Mouse (Mus musculus) CH12.LX (cell line): ENCODE measurements around the gene Tgm2. TPM values are rescaled to one million over a fixed set of nuclear protein-coding genes. Genes with fewer than 3 reads are reported as not detected.

Source experiments
- DNase-seq: peaks from one replicate; pipeline ENCODE4 v3.0.0-alpha.2; 2013; ENCODE audit errors: extremely low read depth
- H3K27ac ChIP-seq: 2 replicates; pipeline ENCODE4 v1.5.1; 2012; ENCODE audit warnings: low read depth, mild to moderate bottlenecking, control low read depth, moderate library complexity; ENCODE audit not compliant: insufficient read depth
- H3K27me3 ChIP-seq: replicated peaks from 2 replicates; pipeline ENCODE3; 2012; ENCODE audit warnings: inconsistent platforms
- H3K36me3 ChIP-seq, 2 experiments: replicated peaks in 1 of 2; 2 replicates each; pipeline versions ENCODE3 to v1.6.1; 2012; ENCODE audit warnings: inconsistent platforms in 1 of 2, low read length in 1 of 2, mild to moderate bottlenecking in 1 of 2, mixed read lengths in 1 of 2, moderate library complexity in 1 of 2; ENCODE audit not compliant: control insufficient read depth in 1 of 2, insufficient read depth in 1 of 2
- H3K4me1 ChIP-seq, 2 experiments: 2 replicates each; pipeline ENCODE4 v1.6.1; 2012; ENCODE audit warnings: inconsistent platforms in 1 of 2, moderate library complexity in 1 of 2; ENCODE audit not compliant: insufficient read depth in 2 of 2, control insufficient read depth in 1 of 2
- H3K4me2 ChIP-seq: 2 replicates; pipeline ENCODE4 v1.6.1; 2012; ENCODE audit warnings: low read depth, mild to moderate bottlenecking, control low read depth; ENCODE audit not compliant: poor library complexity, insufficient read depth, severe bottlenecking
- H3K4me3 ChIP-seq, 3 experiments: fragments of 150-350 bp in 1 of 3; sonication (generic) in 1 of 3; replicated peaks in 1 of 3; 2 replicates each; pipeline versions ENCODE3 to v1.5.1; 2011 to 2012; ENCODE audit warnings: low read depth in 2 of 3, low read length in 2 of 3, mild to moderate bottlenecking in 2 of 3, moderate library complexity in 2 of 3, control low read depth in 1 of 3, improper control_type of control experiment in 1 of 3, inconsistent platforms in 1 of 3, mixed read lengths in 1 of 3; ENCODE audit not compliant: poor library complexity in 1 of 3
- H3K79me2 ChIP-seq: replicated peaks from 2 replicates; pipeline ENCODE4 v1.6.1; 2012; ENCODE audit warnings: mild to moderate bottlenecking, moderate library complexity; ENCODE audit not compliant: control insufficient read depth, poor library complexity, insufficient read depth, severe bottlenecking; ENCODE audit errors: extremely low read depth
- H3K9ac ChIP-seq: 2 replicates; pipeline ENCODE4 v1.6.1; 2012; ENCODE audit warnings: low read depth, mild to moderate bottlenecking, control low read depth, moderate library complexity; ENCODE audit not compliant: insufficient read depth
- H3K9me3 ChIP-seq: replicated peaks from 2 replicates; pipeline ENCODE3; 2012; ENCODE audit warnings: low read length, inconsistent platforms, mixed read lengths
- BHLHE40 ChIP-seq: IDR thresholded peaks from 2 replicates; pipeline ENCODE4 v1.6.1; 2011; ENCODE audit warnings: mild to moderate bottlenecking, low read depth, low read length, improper control_type of control experiment
- CTCF ChIP-seq, 2 experiments: IDR thresholded peaks in 1 of 2; conservative IDR thresholded peaks in 1 of 2; 2 replicates each; pipeline ENCODE4 v1.5.1; 2011 to 2012; ENCODE audit warnings: low read depth in 2 of 2, low read length in 2 of 2, improper control_type of control experiment in 1 of 2, inconsistent platforms in 1 of 2, mild to moderate bottlenecking in 1 of 2, moderate library complexity in 1 of 2
- ELF1 ChIP-seq: IDR thresholded peaks from 2 replicates; pipeline ENCODE4 v1.6.1; 2014; ENCODE audit warnings: low read depth, mild to moderate bottlenecking, inconsistent platforms, low read length, improper control_type of control experiment
- HCFC1 ChIP-seq: IDR thresholded peaks from 2 replicates; pipeline ENCODE4 v1.6.1; 2012; ENCODE audit warnings: low read depth, mild to moderate bottlenecking, inconsistent platforms, low read length, improper control_type of control experiment
- MAFK ChIP-seq: IDR thresholded peaks from 2 replicates; pipeline ENCODE4 v1.6.1; 2011; ENCODE audit warnings: low read length, improper control_type of control experiment; ENCODE audit not compliant: insufficient replicate concordance
- MAX ChIP-seq: IDR thresholded peaks from 2 replicates; pipeline ENCODE4 v1.6.1; 2011; ENCODE audit warnings: low read length, improper control_type of control experiment
- MAZ ChIP-seq: IDR thresholded peaks from 2 replicates; pipeline ENCODE4 v1.6.1; 2012; ENCODE audit warnings: low read depth, mild to moderate bottlenecking, inconsistent platforms, low read length, improper control_type of control experiment, moderate library complexity
- MEF2A ChIP-seq: IDR thresholded peaks from 2 replicates; pipeline ENCODE4 v1.6.1; 2014; ENCODE audit warnings: low read depth, mild to moderate bottlenecking, inconsistent platforms, low read length, improper control_type of control experiment, borderline replicate concordance
- MYC ChIP-seq: IDR thresholded peaks from 2 replicates; pipeline ENCODE4 v1.6.1; 2011; ENCODE audit warnings: low read depth, mild to moderate bottlenecking, improper control_type of control experiment, low read length
- NRF1 ChIP-seq: IDR thresholded peaks from 2 replicates; pipeline ENCODE4 v1.6.1; 2014; ENCODE audit warnings: low read depth, mild to moderate bottlenecking, inconsistent platforms, low read length, improper control_type of control experiment, moderate library complexity
- POLR2A ChIP-seq: IDR thresholded peaks from 2 replicates; pipeline ENCODE4 v1.6.1; 2011; ENCODE audit warnings: low read depth, mild to moderate bottlenecking, improper control_type of control experiment, low read length
- POLR2AphosphoS2 ChIP-seq: IDR thresholded peaks from 2 replicates; pipeline ENCODE4 v1.6.1; 2011; ENCODE audit warnings: low read depth, low read length, improper control_type of control experiment
- RAD21 ChIP-seq: IDR thresholded peaks from 2 replicates; pipeline ENCODE4 v1.6.1; 2011; ENCODE audit warnings: low read depth, mild to moderate bottlenecking, low read length, improper control_type of control experiment, moderate library complexity
- SIN3A ChIP-seq: IDR thresholded peaks from 2 replicates; pipeline ENCODE4 v1.6.1; 2012; ENCODE audit warnings: low read length, improper control_type of control experiment, inconsistent platforms
- SMC3 ChIP-seq: IDR thresholded peaks from 2 replicates; pipeline ENCODE4 v1.6.1; 2011; ENCODE audit warnings: low read depth, low read length, improper control_type of control experiment
- USF1 ChIP-seq: IDR thresholded peaks from 2 replicates; pipeline ENCODE4 v1.6.1; 2014; ENCODE audit warnings: low read depth, mild to moderate bottlenecking, inconsistent platforms, low read length, improper control_type of control experiment
- ZC3H11A ChIP-seq: IDR thresholded peaks from 2 replicates; pipeline ENCODE4 v1.6.1; 2012; ENCODE audit warnings: low read depth, mild to moderate bottlenecking, inconsistent platforms, low read length, improper control_type of control experiment
- ZKSCAN1 ChIP-seq: IDR thresholded peaks from 2 replicates; pipeline ENCODE4 v1.6.1; 2012; ENCODE audit warnings: low read depth, inconsistent platforms, low read length, improper control_type of control experiment, borderline replicate concordance
- ZNF384 ChIP-seq: IDR thresholded peaks from 2 replicates; pipeline ENCODE4 v1.6.1; 2012; ENCODE audit warnings: low read depth, low read length, improper control_type of control experiment, inconsistent platforms
- dilution Hi-C: fragments of 300-500 bp; cut with MboI; formaldehyde crosslinking; loops from 2 replicates; pipeline ENCODE4 v1.14.3; 2020; ENCODE audit warnings: low sequenced_read_pairs; ENCODE audit not compliant: extremely low pct_unique_long_range_greater_than_20kb, extremely low pct_ligation_motif_present
- in situ Hi-C: fragments of 300-500 bp; cut with MboI; formaldehyde crosslinking; loops from 3 replicates; pipeline ENCODE4 v1.14.3; 2019; ENCODE audit warnings: low sequenced_read_pairs, low pct_ligation_motif_present, low pct_unique_long_range_greater_than_20kb, mixed read lengths
- polyA plus RNA-seq: library from polyadenylated mRNA; unstranded; fragments of >175 nt; gene quantifications from 2 replicates; pipeline ENCODE4 v1.2.1, GENCODE M21; 2012; ENCODE audit warnings: low read depth; ENCODE audit not compliant: insufficient read length
- total RNA-seq, 2 experiments: library from RNA; depleted of rRNA; stranded (reverse); fragments of 300-350 nt in 1 of 2; fragments of >200 nt in 1 of 2; gene quantifications; 2 replicates each; pipeline ENCODE4 v1.2.3; 2012 to 2014

Tgm2 gene
- total and polyA plus RNA-seq, 3 experiments, result 0.08 to 0.50 (median 0.21) TPM

GRCm38 (mm10) chr2:158109516-158109915, 36.7 kb downstream of the Tgm2 start:
- no peak for TF ChIP-seq BHLHE40
- no peak for TF ChIP-seq CTCF (conservative IDR thresholded peaks at IDR 0.05 in 1 of 2, IDR thresholded peaks at IDR 0.05 in 1 of 2; ENCODE audit: low read depth in 2 of 2, low read length in 2 of 2)
- no peak for TF ChIP-seq MAX
- TF ChIP-seq MYC, result no peak
- no peak for TF ChIP-seq MEF2A
- no peak for TF ChIP-seq POLR2A
- no peak for TF ChIP-seq SIN3A
- no peak for TF ChIP-seq HCFC1
- TF ChIP-seq MAZ, result no peak
- no peak for TF ChIP-seq RAD21
- no peak for TF ChIP-seq ZNF384
- no peak for TF ChIP-seq NRF1
- TF ChIP-seq ZKSCAN1, result no peak
- TF ChIP-seq MAFK, result no peak
- no peak for TF ChIP-seq POLR2AphosphoS2
- no peak for TF ChIP-seq SMC3
- dilution Hi-C loops, result no loop called here
- no peak overlapping the region for H3K4me3 ChIP-seq

GRCm38 (mm10) chr2:158106947-158107587, 39.2 kb downstream of the Tgm2 start:
- Histone ChIP-seq H3K36me3 (no peaks in the 10 kb centered on the region), H3K9ac (no peak overlapping the region), H3K4me2 (no peak overlapping the region), H3K4me3 (no peak overlapping the region), H3K27me3 (peaks cover 16% of the 10 kb centered on the region), H3K9me3 (no peaks in the 10 kb centered on the region), H3K27ac (no peak overlapping the region), H3K4me1 (0 out of 4 replicates have a peak, but pooled peaks cover 0 to 2% of the 10 kb centered on the region in 2 experiments), H3K79me2 (no peaks in the 10 kb centered on the region)
- in situ Hi-C loops (loop anchor here (5.0 kb wide), 1 partner anchor 95 kb away; no protein-coding TSS in a partner anchor), dilution Hi-C loops (no loop called here)
- no peak for TF ChIP-seq USF1
- TF ChIP-seq CTCF (conservative IDR thresholded peaks at IDR 0.05 in 1 of 2, IDR thresholded peaks at IDR 0.05 in 1 of 2; ENCODE audit: low read depth in 2 of 2, low read length in 2 of 2), result peak in 1 of 2 experiments; percentile 81; a peak in 3 of 4 replicates
- TF ChIP-seq SMC3, result peak; percentile 79
- no peak for TF ChIP-seq ELF1
- TF ChIP-seq ZC3H11A, result no peak
- no peak for TF ChIP-seq NRF1
- peak; percentile 72 for TF ChIP-seq RAD21
- no peak for TF ChIP-seq ZKSCAN1
- no peak for TF ChIP-seq ZNF384
- DNase-seq, result peak; percentile 28

More at GRCm38 (mm10) chr2:158109516-158109915, 36.7 kb downstream of the Tgm2 start:
- no peaks in the 10 kb centered on the region for H3K36me3 ChIP-seq
- no peak overlapping the region for H3K27ac ChIP-seq
- H3K27me3 ChIP-seq, result peaks cover 13% of the 10 kb centered on the region
- no peak for DNase-seq
- H3K9ac ChIP-seq, result no peak overlapping the region
- no peak overlapping the region for H3K4me2 ChIP-seq
- in situ Hi-C loops, result loop anchor here (5.0 kb wide), 1 partner anchor 93 kb away; no protein-coding TSS in a partner anchor
- H3K4me1 ChIP-seq, result peaks cover under 1 to 2% of the 10 kb centered on the region in 2 experiments; a peak in 2 of 4 replicates
- no peaks in the 10 kb centered on the region for H3K9me3 ChIP-seq
- no peaks in the 10 kb centered on the region for H3K79me2 ChIP-seq
